Mouse (Mus musculus): ENCODE measurements around the gene Atp2a2. TPM values are rescaled to one million over a fixed set of nuclear protein-coding genes. Genes with fewer than 3 reads are reported as not detected.
A peak's percentile ranks its signal among the peaks of the same experiment; 100 is the strongest.

Atp2a2 gene
- polyA plus RNA-seq, 1 experiment: 55.9 TPM

- TF ChIP-seq POLR2A (IDR thresholded peaks at IDR 0.05; ENCODE audit: control insufficient read depth, low read depth, low read length): no peak
- TF ChIP-seq CTCF (IDR thresholded peaks at IDR 0.05; ENCODE audit: control insufficient read depth, insufficient read depth, insufficient replicate concordance, low read depth, low read length): no peak
- Histone ChIP-seq H3K4me1 (ENCODE audit: control insufficient read depth, insufficient read depth, low read length) (peaks cover 5% of the 10 kb centered on the region; the same call in 1 of the 2 replicates), H3K27me3 (ENCODE audit: control insufficient read depth, insufficient read depth, low read length) (no peaks in the 10 kb centered on the region), H3K36me3 (ENCODE audit: control insufficient read depth, insufficient read depth, low read length) (no peaks in the 10 kb centered on the region), H3K27ac (ENCODE audit: control insufficient read depth, insufficient read depth, low read depth, low read length) (peak overlapping the region; percentile 73), H3K4me3 (ENCODE audit: control insufficient read depth, low read depth, low read length) (no peak overlapping the region)
Measured at GRCm38 (mm10) chr5:122526878-122527730, 25.1 kb upstream of the Atp2a2 start.

- Histone ChIP-seq H3K4me1 (ENCODE audit: control insufficient read depth, insufficient read depth, low read length) (peaks cover 5% of the 10 kb centered on the region; the same call in 1 of the 2 replicates), H3K4me3 (ENCODE audit: control insufficient read depth, low read depth, low read length) (no peak overlapping the region)
Measured at GRCm38 (mm10) chr5:122526405-122526804, 24.4 kb upstream of the Atp2a2 start.

GRCm38 (mm10) chr5:122525238-122525931, 23.4 kb upstream of the Atp2a2 start:
- TF ChIP-seq POLR2A (IDR thresholded peaks at IDR 0.05; ENCODE audit: control insufficient read depth, low read depth, low read length) (no peak), CTCF (IDR thresholded peaks at IDR 0.05; ENCODE audit: control insufficient read depth, insufficient read depth, insufficient replicate concordance, low read depth, low read length) (no peak)
- no peak overlapping the region for H3K4me3 ChIP-seq (ENCODE audit: control insufficient read depth, low read depth, low read length)
- H3K4me1 ChIP-seq (ENCODE audit: control insufficient read depth, insufficient read depth, low read length): peaks cover 4% of the 10 kb centered on the region; the same call in 1 of the 2 replicates
- no peaks in the 10 kb centered on the region for H3K27me3 ChIP-seq (ENCODE audit: control insufficient read depth, insufficient read depth, low read length)
- H3K36me3 ChIP-seq (ENCODE audit: control insufficient read depth, insufficient read depth, low read length): no peaks in the 10 kb centered on the region
- peak overlapping the region; percentile 33; the same call in 1 of the 2 replicates for H3K27ac ChIP-seq (ENCODE audit: control insufficient read depth, insufficient read depth, low read depth, low read length)

More at GRCm38 (mm10) chr5:122526405-122526804, 24.4 kb upstream of the Atp2a2 start:
- Histone ChIP-seq H3K36me3 (ENCODE audit: control insufficient read depth, insufficient read depth, low read length) (no peaks in the 10 kb centered on the region), H3K27ac (ENCODE audit: control insufficient read depth, insufficient read depth, low read depth, low read length) (no peak overlapping the region), H3K27me3 (ENCODE audit: control insufficient read depth, insufficient read depth, low read length) (no peaks in the 10 kb centered on the region)
- no peak for TF ChIP-seq POLR2A (IDR thresholded peaks at IDR 0.05; ENCODE audit: control insufficient read depth, low read depth, low read length)
- TF ChIP-seq CTCF (IDR thresholded peaks at IDR 0.05; ENCODE audit: control insufficient read depth, insufficient read depth, insufficient replicate concordance, low read depth, low read length): no peak

DNA sequence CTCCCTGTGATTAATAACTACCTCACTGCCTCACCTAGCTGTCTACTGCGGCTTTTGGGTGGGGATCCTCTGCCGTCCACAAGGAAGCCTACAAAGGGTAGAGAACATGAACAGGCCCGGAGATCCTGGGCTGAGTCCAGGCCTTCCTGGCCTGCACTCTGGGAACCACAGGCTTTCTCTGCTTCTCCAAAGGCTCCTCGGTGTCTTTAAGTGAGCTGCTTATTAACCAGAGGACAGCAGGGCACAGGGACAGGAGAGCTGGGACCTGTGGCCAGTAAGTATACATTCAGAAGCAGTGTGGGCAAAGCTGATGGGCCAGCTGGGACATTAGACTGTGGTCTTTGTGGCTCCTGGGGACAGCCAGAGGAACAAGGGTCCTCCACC, 22.8 kb upstream of the Atp2a2 start:
- H3K27ac ChIP-seq (ENCODE audit: control insufficient read depth, insufficient read depth, low read depth, low read length): peak overlapping the region; percentile 33; the same call in 1 of the 2 replicates
- H3K36me3 ChIP-seq (ENCODE audit: control insufficient read depth, insufficient read depth, low read length): no peaks in the 10 kb centered on the region
- no peaks in the 10 kb centered on the region for H3K27me3 ChIP-seq (ENCODE audit: control insufficient read depth, insufficient read depth, low read length)
- H3K4me3 ChIP-seq (ENCODE audit: control insufficient read depth, low read depth, low read length): no peak overlapping the region
- TF ChIP-seq CTCF (IDR thresholded peaks at IDR 0.05; ENCODE audit: control insufficient read depth, insufficient read depth, insufficient replicate concordance, low read depth, low read length): no peak
- TF ChIP-seq POLR2A (IDR thresholded peaks at IDR 0.05; ENCODE audit: control insufficient read depth, low read depth, low read length): no peak
- H3K4me1 ChIP-seq (ENCODE audit: control insufficient read depth, insufficient read depth, low read length): peaks cover 2% of the 10 kb centered on the region; the same call in 1 of the 2 replicates

GRCm38 (mm10) chr5:122524244-122524643, 22.2 kb upstream of the Atp2a2 start:
- Histone ChIP-seq H3K27ac (ENCODE audit: control insufficient read depth, insufficient read depth, low read depth, low read length) (no peak overlapping the region), H3K4me3 (ENCODE audit: control insufficient read depth, low read depth, low read length) (no peak overlapping the region), H3K4me1 (ENCODE audit: control insufficient read depth, insufficient read depth, low read length) (peaks cover 2% of the 10 kb centered on the region; the same call in 1 of the 2 replicates), H3K27me3 (ENCODE audit: control insufficient read depth, insufficient read depth, low read length) (no peaks in the 10 kb centered on the region), H3K36me3 (ENCODE audit: control insufficient read depth, insufficient read depth, low read length) (no peaks in the 10 kb centered on the region)
- no peak for TF ChIP-seq CTCF (IDR thresholded peaks at IDR 0.05; ENCODE audit: control insufficient read depth, insufficient read depth, insufficient replicate concordance, low read depth, low read length)
- no peak for TF ChIP-seq POLR2A (IDR thresholded peaks at IDR 0.05; ENCODE audit: control insufficient read depth, low read depth, low read length)

GRCm38 (mm10) chr5:122521130-122521473, 19.1 kb upstream of the Atp2a2 start:
- peaks cover 2% of the 10 kb centered on the region; the same call in 1 of the 2 replicates for H3K4me1 ChIP-seq (ENCODE audit: control insufficient read depth, insufficient read depth, low read length)
- no peaks in the 10 kb centered on the region for H3K36me3 ChIP-seq (ENCODE audit: control insufficient read depth, insufficient read depth, low read length)
- TF ChIP-seq POLR2A (IDR thresholded peaks at IDR 0.05; ENCODE audit: control insufficient read depth, low read depth, low read length): no peak
- no peak for TF ChIP-seq CTCF (IDR thresholded peaks at IDR 0.05; ENCODE audit: control insufficient read depth, insufficient read depth, insufficient replicate concordance, low read depth, low read length)
- H3K27me3 ChIP-seq (ENCODE audit: control insufficient read depth, insufficient read depth, low read length): no peaks in the 10 kb centered on the region
- no peak overlapping the region for H3K27ac ChIP-seq (ENCODE audit: control insufficient read depth, insufficient read depth, low read depth, low read length)
- H3K4me3 ChIP-seq (ENCODE audit: control insufficient read depth, low read depth, low read length): no peak overlapping the region
